Mouse (Mus musculus): ENCODE data around the gene Satb2. TPM values are rescaled to one million over a fixed set of nuclear protein-coding genes. Genes with fewer than 3 reads are reported as not detected.

Gene Satb2
- polyA plus RNA-seq (2015; fragmentation: Nextera tagmentation; extraction: Ambion mirVana): 2.1 TPM in 2 replicates

- ATAC-seq (ENCODE audit: low FRiP score, low read depth): no peak
- peak within 1 kb of the TSS; percentile 60 for H3K4me2 ChIP-seq (replicated peaks)
- no peaks in the 10 kb centered on the region for H3K9me3 ChIP-seq
- WGBS: under 1% methylated on average over 19 of the region's 19 CpGs
- peak within 1 kb of the TSS; percentile 38 for H3K4me3 ChIP-seq
- no peaks in the 10 kb centered on the region for H3K36me3 ChIP-seq
- peaks cover 74% of the 10 kb centered on the region for H3K27me3 ChIP-seq
- H3K27ac ChIP-seq: no peak within 1 kb of the TSS
- H3K9ac ChIP-seq: no peak within 1 kb of the TSS
- peaks cover 36% of the 10 kb centered on the region for H3K4me1 ChIP-seq
Observed at GRCm38 (mm10) chr1:56978151-56978700, at the start of gene Satb2. Gene Satb2 (minus strand): TSS chr1:56978650.

GRCm38 (mm10) chr1:57018941-57019340 lies 40.5 kb upstream of the Satb2 start:
- Histone ChIP-seq H3K4me2 (replicated peaks) (no peak overlapping the region), H3K27me3 (no peaks in the 10 kb centered on the region), H3K4me3 (no peak overlapping the region), H3K4me1 (no peaks in the 10 kb centered on the region), H3K36me3 (no peaks in the 10 kb centered on the region), H3K27ac (no peak overlapping the region), H3K9ac (no peak overlapping the region), H3K9me3 (no peaks in the 10 kb centered on the region)
- ATAC-seq (ENCODE audit: low FRiP score, low read depth): no peak

- ATAC-seq (ENCODE audit: low FRiP score, low read depth): no peak
- H3K4me3 ChIP-seq: no peak overlapping the region
- no peak overlapping the region for H3K9ac ChIP-seq
- no peaks in the 10 kb centered on the region for H3K4me1 ChIP-seq
- no peak overlapping the region for H3K27ac ChIP-seq
- H3K9me3 ChIP-seq: no peaks in the 10 kb centered on the region
- H3K4me2 ChIP-seq (replicated peaks): no peak overlapping the region
- no peaks in the 10 kb centered on the region for H3K36me3 ChIP-seq
- H3K27me3 ChIP-seq: no peaks in the 10 kb centered on the region
Observed at GRCm38 (mm10) chr1:57013856-57014255, 35.4 kb upstream of the Satb2 start.

- Histone ChIP-seq H3K4me3 (no peak overlapping the region), H3K36me3 (no peaks in the 10 kb centered on the region), H3K4me2 (replicated peaks) (no peak overlapping the region), H3K9me3 (no peaks in the 10 kb centered on the region), H3K27ac (no peak overlapping the region), H3K4me1 (no peaks in the 10 kb centered on the region), H3K9ac (no peak overlapping the region), H3K27me3 (no peaks in the 10 kb centered on the region)
- WGBS: 71% methylated on average over 4 of the region's 4 CpGs
- ATAC-seq (ENCODE audit: low FRiP score, low read depth): no peak
Observed at GRCm38 (mm10) chr1:57009171-57009570, 30.7 kb upstream of the Satb2 start.

GRCm38 (mm10) chr1:56995041-56995440 lies 16.6 kb upstream of the Satb2 start:
- Histone ChIP-seq H3K27me3 (peaks cover 17% of the 10 kb centered on the region; the same call in 1 of the 2 replicates), H3K9me3 (no peaks in the 10 kb centered on the region), H3K36me3 (no peaks in the 10 kb centered on the region), H3K4me2 (replicated peaks) (no peak overlapping the region), H3K4me3 (no peak overlapping the region), H3K4me1 (no peaks in the 10 kb centered on the region), H3K27ac (no peak overlapping the region), H3K9ac (no peak overlapping the region)
- 64% methylated on average over 2 of the region's 2 CpGs for WGBS
- no peak for ATAC-seq (ENCODE audit: low FRiP score, low read depth)

- ATAC-seq (ENCODE audit: low FRiP score, low read depth): no peak
- H3K4me1 ChIP-seq: no peaks in the 10 kb centered on the region
Observed at GRCm38 (mm10) chr1:56992310-56992709, 13.9 kb upstream of the Satb2 start.

GRCm38 (mm10) chr1:56991613-56992012 lies 13.2 kb upstream of the Satb2 start:
- H3K4me3 ChIP-seq: no peak overlapping the region
- ATAC-seq (ENCODE audit: low FRiP score, low read depth): no peak
- H3K4me1 ChIP-seq: no peaks in the 10 kb centered on the region
- no peak overlapping the region for H3K27ac ChIP-seq
- H3K9ac ChIP-seq: no peak overlapping the region
- H3K27me3 ChIP-seq: peaks cover 36% of the 10 kb centered on the region
- no peak overlapping the region for H3K4me2 ChIP-seq (replicated peaks)
- WGBS: 54% methylated on average over 4 of the region's 4 CpGs
- H3K36me3 ChIP-seq: no peaks in the 10 kb centered on the region
- H3K9me3 ChIP-seq: no peaks in the 10 kb centered on the region

More at GRCm38 (mm10) chr1:56992310-56992709, 13.9 kb upstream of the Satb2 start:
- no peak overlapping the region for H3K4me2 ChIP-seq (replicated peaks)
- H3K9me3 ChIP-seq: no peaks in the 10 kb centered on the region
- H3K27me3 ChIP-seq: peaks cover 29% of the 10 kb centered on the region
- WGBS: 68% methylated on average over 5 of the region's 5 CpGs
- no peak overlapping the region for H3K9ac ChIP-seq
- no peaks in the 10 kb centered on the region for H3K36me3 ChIP-seq
- H3K4me3 ChIP-seq: no peak overlapping the region
- no peak overlapping the region for H3K27ac ChIP-seq

- H3K27me3 ChIP-seq: peaks cover 91% of the 10 kb centered on the region
- ATAC-seq (ENCODE audit: low FRiP score, low read depth): no peak
- peak overlapping the region; percentile 14; the same call in 1 of the 2 replicates for H3K4me3 ChIP-seq
- 5% methylated on average over 14 of the region's 14 CpGs for WGBS
- H3K36me3 ChIP-seq: no peaks in the 10 kb centered on the region
- H3K9ac ChIP-seq: no peak overlapping the region
- peaks cover 24% of the 10 kb centered on the region for H3K4me1 ChIP-seq
- no peaks in the 10 kb centered on the region for H3K9me3 ChIP-seq
- no peak overlapping the region for H3K27ac ChIP-seq
- peak overlapping the region; percentile 45 for H3K4me2 ChIP-seq (replicated peaks)
Observed at GRCm38 (mm10) chr1:56984483-56984810, 6.0 kb upstream of the Satb2 start.

- Histone ChIP-seq H3K36me3 (no peaks in the 10 kb centered on the region), H3K9ac (no peak overlapping the region), H3K27me3 (peaks cover 94% of the 10 kb centered on the region), H3K4me3 (peak overlapping the region; percentile 14; the same call in 1 of the 2 replicates), H3K9me3 (no peaks in the 10 kb centered on the region), H3K4me1 (peaks cover 24% of the 10 kb centered on the region), H3K27ac (no peak overlapping the region), H3K4me2 (replicated peaks) (peak overlapping the region; percentile 45)
- no peak for ATAC-seq (ENCODE audit: low FRiP score, low read depth)
- 4% methylated on average over 25 of the region's 25 CpGs for WGBS
Observed at GRCm38 (mm10) chr1:56983771-56984482, 5.5 kb upstream of the Satb2 start.

- no peak overlapping the region for H3K9ac ChIP-seq
- 4% methylated on average over 8 of the region's 8 CpGs for WGBS
Observed at GRCm38 (mm10) chr1:56983100-56983590, 4.7 kb upstream of the Satb2 start.

GRCm38 (mm10) chr1:56982631-56983030 lies 4.2 kb upstream of the Satb2 start:
- H3K4me3 ChIP-seq: no peak overlapping the region
- ATAC-seq (ENCODE audit: low FRiP score, low read depth): no peak
- 6% methylated on average over 8 of the region's 8 CpGs for WGBS
- H3K27ac ChIP-seq: no peak overlapping the region
- H3K36me3 ChIP-seq: no peaks in the 10 kb centered on the region
- H3K4me2 ChIP-seq (replicated peaks): no peak overlapping the region
- peaks cover 93% of the 10 kb centered on the region for H3K27me3 ChIP-seq
- H3K9me3 ChIP-seq: no peaks in the 10 kb centered on the region
- peaks cover 31% of the 10 kb centered on the region for H3K4me1 ChIP-seq
- H3K9ac ChIP-seq: no peak overlapping the region

More at GRCm38 (mm10) chr1:56983100-56983590, 4.7 kb upstream of the Satb2 start:
- no peak for ATAC-seq (ENCODE audit: low FRiP score, low read depth)
- no peak overlapping the region for H3K4me2 ChIP-seq (replicated peaks)
- H3K27ac ChIP-seq: no peak overlapping the region
- H3K27me3 ChIP-seq: peaks cover 91% of the 10 kb centered on the region
- peaks cover 26% of the 10 kb centered on the region for H3K4me1 ChIP-seq
- no peaks in the 10 kb centered on the region for H3K9me3 ChIP-seq
- no peak overlapping the region for H3K4me3 ChIP-seq
- H3K36me3 ChIP-seq: no peaks in the 10 kb centered on the region

GRCm38 (mm10) chr1:56981947-56982555 lies 3.6 kb upstream of the Satb2 start:
- Histone ChIP-seq H3K4me3 (no peak overlapping the region), H3K36me3 (no peaks in the 10 kb centered on the region), H3K27me3 (peaks cover 93% of the 10 kb centered on the region), H3K9ac (no peak overlapping the region), H3K4me1 (peaks cover 36% of the 10 kb centered on the region), H3K27ac (no peak overlapping the region), H3K9me3 (no peaks in the 10 kb centered on the region), H3K4me2 (replicated peaks) (no peak overlapping the region)
- WGBS: 3% methylated on average over 11 of the region's 11 CpGs
- no peak for ATAC-seq (ENCODE audit: low FRiP score, low read depth)
